Mouse (Mus musculus): Measurements from ENCODE around the gene Fam193a.

GRCm38 (mm10) chr5:34489418-34489787, 119.7 kb downstream of the Fam193a start:
- TF ChIP-seq TAL1 (conservative IDR thresholded peaks at IDR 0.05; ENCODE audit: low read depth, low read length) (no peak), GATA1 (IDR thresholded peaks at IDR 0.05; ENCODE audit: borderline replicate concordance, low read length) (no peak)

Data from G1E (cell line).